7 mouse cellular contexts compared by ENCODE assay signal in the genomic region with DNA sequence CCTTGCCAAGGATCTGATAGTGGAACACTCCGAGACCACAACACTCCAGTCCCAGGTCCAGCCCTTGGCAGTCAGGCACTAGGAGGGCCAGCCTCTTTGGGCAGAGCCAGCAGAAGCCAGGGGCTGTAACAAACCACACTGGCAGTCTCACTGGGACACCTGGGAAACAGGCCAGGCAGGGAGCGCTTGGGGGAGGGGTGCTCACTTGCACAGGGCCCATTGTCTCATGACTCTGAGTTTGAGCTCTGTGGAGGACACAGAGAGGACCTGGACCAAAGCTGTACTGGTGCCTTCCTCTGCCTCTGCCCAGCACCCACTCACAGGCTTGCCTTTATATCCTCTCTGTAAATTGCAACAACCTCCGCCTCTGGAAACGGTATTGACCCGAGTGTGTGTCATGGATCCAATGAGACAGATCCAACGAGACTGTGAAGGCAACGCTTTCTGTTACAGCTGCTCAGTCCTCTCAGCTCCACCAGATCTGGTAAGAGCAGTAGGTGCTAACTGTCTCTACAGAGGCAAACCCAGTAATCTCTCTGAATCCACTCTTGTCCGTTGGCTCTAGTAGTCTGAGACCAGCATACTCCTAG. TPM values are rescaled to one million over a fixed set of nuclear protein-coding genes. Genes with fewer than 3 reads are reported as not detected.
DNase-seq lines count a peak whose midpoint lies in the region; ATAC-seq and TF ChIP-seq lines count a peak whose summit lies in the region.

Gene Tkt, plus strand, starts transcription at position 229 of the 590 bp plus-strand sequence.

- H3K4me2 ChIP-seq in hindbrain, postnatal 0 days (ENCODE audit: low read depth, low read length), result peak within 1 kb of the TSS; percentile 94

- H3K9ac ChIP-seq in hindbrain, postnatal 0 days (replicated peaks; ENCODE audit: low read length), result peak within 1 kb of the TSS; percentile 82

- peaks cover 30% of the 10 kb centered on the region for H3K4me1 ChIP-seq in hindbrain, postnatal 0 days (ENCODE audit: insufficient read depth, low read length)

- intact Hi-C loops in gastrocnemius, postnatal 14 days (cut with DNase I; ENCODE audit: low total_unique reads), result no loop called here

- no peaks in the 10 kb centered on the region for H3K27me3 ChIP-seq in hindbrain, postnatal 0 days (ENCODE audit: insufficient read depth, low read length)

- peak within 1 kb of the TSS; percentile 97 for H3K27ac ChIP-seq in hindbrain, postnatal 0 days

- 19% methylated on average over 8 of the region's 8 CpGs for WGBS in hindbrain, postnatal 0 days

- TF ChIP-seq CTCF in hindbrain, postnatal 0 days (IDR thresholded peaks at IDR 0.05; ENCODE audit: low read depth), result no peak

- peak within 1 kb of the TSS; percentile 68 for H3K4me3 ChIP-seq in hindbrain, postnatal 0 days (ENCODE audit: low read length)

- ATAC-seq in hindbrain, postnatal 0 days, result peak; percentile 44

- DNase-seq in adrenal gland, postnatal 14 days, result peak; percentile 90
- peak; percentile 29 for DNase-seq in embryo, embryonic 9.5 days (ENCODE audit: extremely low spot score)
- peak; percentile 49 for DNase-seq in gastrocnemius, postnatal 14 days
- peak; percentile 73 for DNase-seq in hindbrain, postnatal 0 days (ENCODE audit: low spot score)
- peak; percentile 63 to 84 for DNase-seq in left cerebral cortex, adult 8-10 months (ENCODE audit: low spot score in 2 of 2)
- peak; percentile 74 to 85 for DNase-seq in lung, postnatal 4 days
- DNase-seq in right cerebral cortex, adult 2 months (ENCODE audit: low spot score in 2 of 2), result peak; percentile 59 to 81

- H3K9me3 ChIP-seq in hindbrain, postnatal 0 days (ENCODE audit: low read length), result no peaks in the 10 kb centered on the region

- H3K36me3 ChIP-seq in hindbrain, postnatal 0 days (ENCODE audit: insufficient read depth, low read length), result no peaks in the 10 kb centered on the region

RNA-seq across cellular contexts. Expression of gene Tkt, which starts in this region (rescaled TPM):
- total RNA-seq in adrenal gland, postnatal 14 days (2021), result 829 and 921 TPM in 2 replicates
- total RNA-seq in gastrocnemius, postnatal 14 days (2021), result 10 to 100 TPM; 13.7 to 19.7 TPM
- 388 and 429 TPM in 2 replicates for total RNA-seq in hindbrain, postnatal 0 days (2014; rRNA removed)
- polyA plus RNA-seq in hindbrain, postnatal 0 days (2015; fragmentation: Nextera tagmentation; extraction: Ambion mirVana), result 248 and 258 TPM in 2 replicates
- total RNA-seq in left cerebral cortex, adult 8-10 months (2022), result 100 to 1,000 TPM; 204 to 217 (median 208) TPM

Comparison
In these comparisons a context has a peak if more than half of its experiments do, and no peak if none do; other contexts are left out.
1. Peak in every context shown above with its lines: DNase-seq, ATAC-seq, H3K4me3 ChIP-seq and H3K27ac ChIP-seq.
2. RNA of gene Tkt (total RNA-seq): 829 to 921 TPM in adrenal gland, postnatal 14 days, 388 to 429 TPM in hindbrain, postnatal 0 days and 204 to 217 TPM in left cerebral cortex, adult 8-10 months; 13.7 to 19.7 TPM in gastrocnemius, postnatal 14 days; every median in the first group is over 4 times any median in the second.
3. DNase-seq: peak in every context shown above with its lines; median percentile 90 in adrenal gland, postnatal 14 days; 80 in lung, postnatal 4 days; 74 in left cerebral cortex, adult 8-10 months; 73 in hindbrain, postnatal 0 days; 70 in right cerebral cortex, adult 2 months; 49 in gastrocnemius, postnatal 14 days; 29 in embryo, embryonic 9.5 days.